Mouse (Mus musculus) erythroblast, embryonic 14.5 days (primary cell): Measurements from ENCODE around the gene Cog7.

ENCODE experiments used
- GATA1 ChIP-seq: IDR thresholded peaks from 2 replicates; pipeline ENCODE4 v1.6.1; 2012; ENCODE audit warnings: low read length, inconsistent platforms, mixed read lengths
- TAL1 ChIP-seq: IDR thresholded peaks from 3 replicates; pipeline ENCODE4 v1.6.1; 2012; ENCODE audit warnings: low read length, inconsistent platforms, mixed read lengths

GRCm38 (mm10) chr7:121975031-121975430, 6.5 kb downstream of the Cog7 start:
- TF ChIP-seq GATA1 (no peak), TAL1 (no peak)
